Mouse (Mus musculus) MEL (cell line): ENCODE data around the gene Trex1.

ENCODE experiments used
- CTCF ChIP-seq, 3 experiments: IDR thresholded peaks in 2 of 3; conservative IDR thresholded peaks in 1 of 3; 2 replicates each; pipeline ENCODE4 v1.5.1; 2011 to 2012; ENCODE audit warnings: low read length in 3 of 3, low read depth in 2 of 3, mild to moderate bottlenecking in 2 of 3, improper control_type of control experiment in 1 of 3, inconsistent platforms in 1 of 3, mixed read lengths in 1 of 3, moderate library complexity in 1 of 3; ENCODE audit not compliant: control insufficient read depth in 1 of 3, insufficient read depth in 1 of 3, poor library complexity in 1 of 3, severe bottlenecking in 1 of 3
- POLR2A ChIP-seq, 2 experiments: IDR thresholded peaks; 2 replicates each; pipeline ENCODE4 v1.6.1; 2011 to 2012; ENCODE audit warnings: low read length in 2 of 2, mild to moderate bottlenecking in 2 of 2, control low read depth in 1 of 2, improper control_type of control experiment in 1 of 2, low read depth in 1 of 2, moderate library complexity in 1 of 2; ENCODE audit not compliant: control insufficient read depth in 1 of 2, insufficient read depth in 1 of 2, poor library complexity in 1 of 2
- ZMIZ1 ChIP-seq: IDR thresholded peaks from 2 replicates; pipeline ENCODE4 v1.6.1; 2012; ENCODE audit warnings: low read depth, mild to moderate bottlenecking, inconsistent platforms, low read length, improper control_type of control experiment, moderate library complexity

- no peak for TF ChIP-seq CTCF (IDR thresholded peaks at IDR 0.05 in 2 of 3, conservative IDR thresholded peaks at IDR 0.05 in 1 of 3; ENCODE audit: control insufficient read depth in 1 of 3, insufficient read depth in 1 of 3, low read depth in 2 of 3, low read length in 3 of 3, poor library complexity in 1 of 3, severe bottlenecking in 1 of 3)
- TF ChIP-seq ZMIZ1, result no peak
- no peak for TF ChIP-seq POLR2A (IDR thresholded peaks at IDR 0.05; ENCODE audit: control insufficient read depth in 1 of 2, insufficient read depth in 1 of 2, low read depth in 1 of 2, low read length in 2 of 2, poor library complexity in 1 of 2)
Observed at GRCm38 (mm10) chr9:109015397-109015796, 44.1 kb downstream of the Trex1 start.
